Mouse (Mus musculus) gastrocnemius, postnatal 14 days (tissue): ENCODE data around the gene Shank2. TPM values are rescaled to one million over a fixed set of nuclear protein-coding genes. Genes with fewer than 3 reads are reported as not detected.

Experiments
- DNase-seq: peaks from one replicate; pipeline ENCODE4 v3.0.0; 2021; ENCODE audit warnings: mixed read lengths
- intact Hi-C: fragments of 180-260 bp; cut with DNase I; formaldehyde crosslinking; loops from one replicate; pipeline ENCODE4 v1.15.1; 2025; ENCODE audit warnings: low total_unique reads
- long read RNA-seq, 2 experiments: library from polyadenylated mRNA; stranded (forward); transcript quantifications; one replicate each; pipeline ENCODE4 v2.0.0; 2021
- total RNA-seq, 2 experiments: library from RNA; stranded (reverse); gene quantifications; 2 replicates each; pipeline ENCODE4 v1.2.3; 2021

Shank2 gene
- total RNA-seq = under 1 TPM; 0.07 to 0.39 TPM
- long read RNA-seq, experiment 1 = 0 reads
- long read RNA-seq, experiment 2 = 0 reads

GRCm38 (mm10) chr7:144001628-144002027 is at the start of gene Shank2:
Shank2 (plus strand) TSS chr7:144001928.
- intact Hi-C loops = no loop called here
- no peak for DNase-seq

GRCm38 (mm10) chr7:143952130-143952529 is 49.6 kb upstream of the Shank2 start:
- intact Hi-C loops = no loop called here
- DNase-seq = no peak

GRCm38 (mm10) chr7:143956575-143957295 is 45.0 kb upstream of the Shank2 start:
- intact Hi-C loops = no loop called here
- DNase-seq = no peak

GRCm38 (mm10) chr7:143958030-143958565 is 43.6 kb upstream of the Shank2 start:
- no peak for DNase-seq
- intact Hi-C loops = no loop called here

GRCm38 (mm10) chr7:143963813-143964212 is 37.9 kb upstream of the Shank2 start:
- no peak for DNase-seq
- intact Hi-C loops = no loop called here

- intact Hi-C loops = no loop called here
- DNase-seq = no peak
Observed at GRCm38 (mm10) chr7:143966621-143967020, 35.1 kb upstream of the Shank2 start.

GRCm38 (mm10) chr7:143977491-143977830 is 24.3 kb upstream of the Shank2 start:
- intact Hi-C loops = no loop called here
- DNase-seq = no peak

- intact Hi-C loops = no loop called here
- no peak for DNase-seq
Observed at GRCm38 (mm10) chr7:143977831-143978682, 23.7 kb upstream of the Shank2 start.

- peak; percentile 53 for DNase-seq
- intact Hi-C loops = no loop called here
Observed at GRCm38 (mm10) chr7:143978741-143979371, 22.9 kb upstream of the Shank2 start.

GRCm38 (mm10) chr7:143979986-143980385 is 21.7 kb upstream of the Shank2 start:
- no peak for DNase-seq
- intact Hi-C loops = no loop called here

GRCm38 (mm10) chr7:143986281-143986680 is 15.4 kb upstream of the Shank2 start:
- DNase-seq = no peak
- intact Hi-C loops = no loop called here

GRCm38 (mm10) chr7:143991160-143991559 is 10.6 kb upstream of the Shank2 start:
- DNase-seq = no peak
- intact Hi-C loops = no loop called here

- no peak for DNase-seq
- intact Hi-C loops = no loop called here
Observed at GRCm38 (mm10) chr7:143999073-143999472, 2.7 kb upstream of the Shank2 start.

GRCm38 (mm10) chr7:144003471-144003870 is 1.7 kb downstream of the Shank2 start:
- intact Hi-C loops = no loop called here
- no peak for DNase-seq

GRCm38 (mm10) chr7:144008079-144008478 is 6.4 kb downstream of the Shank2 start:
- no peak for DNase-seq
- intact Hi-C loops = no loop called here

- intact Hi-C loops = no loop called here
- no peak for DNase-seq
Observed at GRCm38 (mm10) chr7:144008985-144009384, 7.3 kb downstream of the Shank2 start.

- DNase-seq = no peak
- intact Hi-C loops = no loop called here
Observed at GRCm38 (mm10) chr7:144014485-144014884, 12.8 kb downstream of the Shank2 start.

- intact Hi-C loops = no loop called here
Observed at GRCm38 (mm10) chr7:144021801-144022200, 20.1 kb downstream of the Shank2 start.

GRCm38 (mm10) chr7:144022682-144023081 is 21.0 kb downstream of the Shank2 start:
- intact Hi-C loops = no loop called here
- no peak for DNase-seq

More at GRCm38 (mm10) chr7:144021801-144022200, 20.1 kb downstream of the Shank2 start:
- DNase-seq = no peak

GRCm38 (mm10) chr7:144023561-144023960 is 21.8 kb downstream of the Shank2 start:
- intact Hi-C loops = no loop called here
- DNase-seq = no peak
